Mouse (Mus musculus) right cerebral cortex, adult 2 months (tissue): ENCODE measurements around the gene Fam135a.
"Not testable (repeated sequence)": the region's sequence is repeated elsewhere in the genome, so short reads cannot be mapped to it uniquely, and the experiment has no call there.

Experiments
- DNase-seq, 2 experiments: peaks; one replicate each; pipeline ENCODE4 v3.0.0; 2021 to 2022; ENCODE audit warnings: low spot score in 2 of 2

Gene Fam135a

DNA sequence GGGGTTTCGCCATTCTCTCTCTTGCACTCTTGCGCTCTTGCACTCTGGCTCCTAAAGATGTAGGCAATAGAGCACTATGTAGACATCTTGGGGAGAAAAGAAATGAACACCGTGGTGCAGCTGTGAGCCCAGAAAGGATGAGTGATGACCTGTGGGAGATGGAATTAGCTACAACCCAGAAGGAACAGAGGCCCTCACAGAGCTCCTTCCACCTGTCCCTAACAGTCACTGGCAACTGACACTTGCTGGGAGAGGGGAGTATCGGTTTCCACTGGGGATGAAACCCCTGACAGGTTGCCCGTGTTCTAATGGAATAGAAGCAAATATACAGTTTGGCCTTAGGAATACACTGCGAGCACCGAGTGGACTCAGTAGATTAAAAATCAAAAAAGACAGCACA lies 31.3 kb downstream of the Fam135a start:
- no peak for DNase-seq

DNA sequence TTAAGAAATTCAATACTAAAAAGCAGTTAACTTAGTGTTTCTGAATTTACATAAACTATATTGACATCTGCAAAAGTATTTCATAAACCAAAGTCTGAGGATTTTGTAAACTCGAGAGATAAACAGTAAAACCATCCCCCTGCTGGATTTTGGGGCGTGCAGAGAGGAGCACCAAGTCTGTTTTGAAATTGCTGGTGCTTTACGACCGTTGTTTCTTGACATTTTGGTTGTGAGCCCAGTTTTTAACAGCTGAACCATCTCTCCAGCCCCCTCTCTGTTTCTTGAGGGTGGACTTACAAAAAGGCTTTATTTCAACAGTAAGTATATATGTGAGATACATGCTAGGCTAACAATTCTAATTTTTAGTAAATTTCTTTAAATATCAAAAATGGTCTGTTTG lies 33.4 kb downstream of the Fam135a start:
- DNase-seq = no peak

DNA sequence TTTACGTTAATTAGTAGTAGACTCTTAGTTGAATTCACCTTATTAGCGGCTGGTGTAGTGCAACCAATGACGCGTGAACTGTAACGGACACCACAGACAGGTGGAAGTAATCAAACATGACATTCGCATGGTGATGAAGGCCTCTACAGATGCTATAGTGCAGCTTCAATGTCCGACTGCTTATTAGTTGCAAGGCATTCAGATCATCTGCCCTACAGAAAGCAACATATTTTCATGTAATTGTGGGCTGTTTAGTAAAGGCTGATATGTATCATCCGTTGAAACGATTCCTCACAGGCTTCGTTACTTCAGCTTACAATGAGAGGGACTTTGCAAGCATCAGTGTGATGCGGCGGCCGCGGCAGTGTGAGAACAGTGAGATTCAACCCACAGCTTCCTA lies 44.4 kb downstream of the Fam135a start:
- no peak for DNase-seq

DNA sequence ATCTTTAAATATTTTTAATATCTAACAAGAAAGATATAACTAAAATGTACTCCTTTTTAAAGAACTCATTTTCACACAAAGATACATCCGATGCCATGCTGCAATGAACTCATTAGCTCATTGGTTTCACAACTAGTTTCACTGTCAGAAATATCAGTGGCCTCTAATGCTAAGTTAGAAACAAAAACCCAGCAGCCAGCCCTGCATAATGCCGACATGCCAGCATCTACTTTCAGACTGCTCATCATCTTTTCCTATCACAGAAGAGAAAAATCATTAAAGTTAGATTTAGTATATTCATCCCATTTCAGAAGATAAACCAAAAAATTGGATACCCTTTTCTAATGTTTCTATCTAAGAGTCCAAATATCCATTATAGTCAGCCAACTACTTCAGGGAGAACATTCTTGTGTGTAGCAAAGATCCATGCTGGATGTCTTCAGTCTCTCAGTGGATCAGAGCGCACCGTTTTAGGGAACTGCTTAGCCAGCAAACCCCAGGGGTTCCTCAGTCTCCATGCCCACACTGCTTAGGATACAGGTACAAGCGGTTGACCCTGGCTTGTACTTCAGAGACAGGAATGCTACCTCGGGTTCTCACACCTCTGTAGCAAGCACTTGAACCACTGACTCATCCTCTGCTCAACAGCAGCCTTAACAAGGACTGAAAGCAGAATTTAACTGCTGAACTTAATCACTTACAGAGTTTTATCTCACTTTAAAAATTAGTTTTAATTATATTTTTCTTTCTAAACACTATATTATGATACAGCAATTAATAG lies 53.2 kb downstream of the Fam135a start:
- no peak for DNase-seq

- no peak for DNase-seq
Observed at GRCm38 (mm10) chr1:24045627-24046026, 54.5 kb downstream of the Fam135a start.

DNA sequence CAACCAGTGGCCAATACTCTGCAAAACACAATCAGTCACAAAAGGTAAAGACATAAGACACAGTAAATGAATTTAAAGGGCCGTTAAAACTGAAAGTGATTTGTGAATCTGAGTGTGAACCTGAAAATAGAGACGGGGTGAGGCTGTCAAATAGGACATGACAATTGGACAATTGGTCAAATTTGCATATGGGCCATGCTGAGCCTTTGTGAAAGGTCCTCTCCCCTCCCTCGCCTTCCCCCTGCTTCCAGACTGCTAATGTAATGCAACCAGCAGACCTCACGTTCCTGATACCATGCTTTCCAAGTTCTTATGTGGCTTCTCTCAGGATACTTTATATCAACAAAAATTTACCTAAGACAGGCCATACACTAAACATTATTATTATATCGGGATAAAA lies 57.1 kb downstream of the Fam135a start:
- DNase-seq = no peak

DNA sequence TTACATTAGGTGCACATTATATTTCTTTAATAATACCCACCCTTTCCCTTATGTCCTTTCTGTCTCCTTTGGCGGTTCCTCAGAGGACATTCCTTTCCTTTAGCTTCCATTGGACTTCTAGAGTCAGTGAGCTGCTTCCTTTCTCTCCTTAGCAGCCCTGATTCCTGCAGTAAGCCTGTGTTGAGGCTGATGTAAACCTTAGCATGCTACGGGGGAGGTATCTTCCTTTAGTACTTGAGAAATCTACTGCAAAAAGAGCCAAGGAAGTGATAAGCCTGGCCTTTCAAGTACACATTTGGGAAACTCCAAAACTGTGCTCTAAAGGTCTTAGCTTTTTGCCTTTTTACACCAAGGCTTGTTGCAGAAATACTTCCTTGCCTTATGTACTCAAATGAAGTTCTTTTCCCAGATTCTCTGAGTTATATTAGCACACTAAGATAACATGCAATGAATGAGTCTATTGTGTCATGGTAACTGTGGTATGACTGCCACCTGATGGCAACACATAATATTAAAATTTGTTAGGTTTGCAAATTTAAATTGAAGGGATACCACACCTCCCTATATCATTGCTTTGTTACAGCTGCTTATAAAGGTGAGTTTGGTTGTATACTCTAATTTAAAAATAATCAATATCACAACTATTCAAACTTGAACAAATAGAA lies 66.2 kb downstream of the Fam135a start:
- no peak for DNase-seq

DNA sequence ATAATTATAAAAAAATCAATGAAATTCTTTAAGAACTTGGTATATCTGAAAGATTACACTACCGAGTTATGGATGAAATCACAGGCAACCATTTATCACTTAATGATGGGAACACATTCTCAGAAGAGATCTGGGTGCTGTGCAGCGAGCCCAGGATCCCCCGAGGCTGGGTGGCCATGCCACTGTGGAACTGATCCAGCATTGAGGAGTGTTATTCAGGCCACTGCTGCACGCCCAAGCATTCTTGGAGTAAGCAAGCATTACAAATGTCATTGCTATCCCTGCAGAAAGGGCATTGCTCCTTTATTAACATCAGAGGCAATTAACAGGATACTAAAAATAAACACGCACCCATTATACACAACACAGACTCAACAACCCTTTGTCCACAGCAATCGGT lies 89.3 kb downstream of the Fam135a start:
- no peak for DNase-seq

- DNase-seq = no peak
Observed at GRCm38 (mm10) chr1:24010016-24010415, 90.1 kb downstream of the Fam135a start.

DNA sequence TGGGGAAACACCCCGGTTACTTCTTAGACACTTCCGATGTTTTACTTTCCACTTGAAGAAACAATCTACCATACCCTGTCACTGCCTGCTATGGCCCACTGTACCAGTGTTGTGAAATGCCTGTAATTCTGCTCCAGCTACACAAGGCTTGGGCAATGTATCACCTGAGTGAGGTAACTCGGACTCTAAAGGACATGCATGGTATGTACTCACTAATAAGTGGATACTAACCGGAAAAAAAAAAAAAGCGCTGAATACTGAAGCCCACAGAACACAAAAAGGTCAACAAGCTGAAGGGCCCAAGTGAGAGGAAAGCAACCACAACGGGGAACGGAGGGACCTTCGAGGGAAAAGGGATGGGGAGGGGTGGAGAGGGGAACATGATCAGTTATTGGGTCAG lies 92.5 kb downstream of the Fam135a start:
- DNase-seq = no peak

DNA sequence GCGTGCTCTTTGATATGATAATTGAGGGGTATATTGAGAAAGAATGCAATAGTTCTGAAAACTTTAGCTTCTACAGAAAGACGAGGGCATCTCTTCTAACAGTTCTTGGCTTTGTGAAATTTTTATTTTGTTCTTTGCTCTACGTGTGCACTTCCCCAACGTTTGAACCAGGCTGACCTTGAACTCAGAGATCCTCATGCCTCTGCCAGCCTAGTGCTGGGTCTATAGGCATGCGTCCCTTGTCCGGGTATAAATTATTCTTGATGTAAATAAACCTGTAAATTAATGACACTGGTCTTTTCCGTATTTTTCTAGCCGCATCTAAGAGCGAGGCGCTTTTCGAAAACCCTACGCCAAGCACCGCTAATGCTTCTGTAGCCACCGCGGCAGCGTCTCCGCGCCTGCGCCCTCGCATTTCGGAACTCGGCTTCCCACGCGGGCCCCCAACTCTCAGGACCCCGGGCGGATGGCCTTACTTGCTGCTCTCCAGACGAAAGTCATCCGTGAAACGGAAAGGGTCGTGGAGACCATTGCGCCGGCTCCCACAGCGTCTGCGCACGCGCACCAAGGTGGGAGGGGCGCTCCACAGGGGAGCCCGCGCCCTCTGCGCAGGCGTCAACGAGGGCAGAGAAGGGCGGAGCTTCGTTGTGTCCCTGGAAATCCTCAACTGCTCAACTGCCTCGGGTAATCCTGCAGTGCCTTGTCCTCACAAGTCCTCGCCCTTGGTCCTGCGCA lies 94.9 kb downstream of the Fam135a start, which contains the start of gene Sdhaf4:
Gene Sdhaf4, minus strand, starts transcription at position 587 of the 735 bp plus-strand sequence.
- DNase-seq = peak; percentile 89 to 92

GRCm38 (mm10) chr1:23999318-23999717 lies 100.8 kb downstream of the Fam135a start:
- DNase-seq = no peak

DNA sequence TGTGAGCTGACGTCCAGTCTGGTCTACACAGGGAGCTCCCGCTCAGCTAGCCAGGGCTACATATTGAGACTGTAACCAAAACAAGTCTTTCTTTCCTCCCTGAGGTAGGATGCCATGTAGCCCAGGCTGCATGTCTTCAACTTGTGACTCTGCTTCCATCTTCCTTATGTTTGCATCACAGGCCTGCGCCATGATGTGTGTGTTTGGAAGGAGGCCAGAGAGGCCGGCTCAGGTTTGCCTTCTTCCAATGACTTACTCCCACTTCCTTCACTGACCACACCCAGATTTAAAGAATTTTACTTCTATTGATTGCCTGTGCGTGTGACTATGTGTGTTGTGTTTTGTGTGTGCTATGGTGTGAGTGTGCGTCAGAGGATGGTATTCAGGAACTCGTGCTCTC lies 101.3 kb downstream of the Fam135a start:
- DNase-seq = no peak

DNA sequence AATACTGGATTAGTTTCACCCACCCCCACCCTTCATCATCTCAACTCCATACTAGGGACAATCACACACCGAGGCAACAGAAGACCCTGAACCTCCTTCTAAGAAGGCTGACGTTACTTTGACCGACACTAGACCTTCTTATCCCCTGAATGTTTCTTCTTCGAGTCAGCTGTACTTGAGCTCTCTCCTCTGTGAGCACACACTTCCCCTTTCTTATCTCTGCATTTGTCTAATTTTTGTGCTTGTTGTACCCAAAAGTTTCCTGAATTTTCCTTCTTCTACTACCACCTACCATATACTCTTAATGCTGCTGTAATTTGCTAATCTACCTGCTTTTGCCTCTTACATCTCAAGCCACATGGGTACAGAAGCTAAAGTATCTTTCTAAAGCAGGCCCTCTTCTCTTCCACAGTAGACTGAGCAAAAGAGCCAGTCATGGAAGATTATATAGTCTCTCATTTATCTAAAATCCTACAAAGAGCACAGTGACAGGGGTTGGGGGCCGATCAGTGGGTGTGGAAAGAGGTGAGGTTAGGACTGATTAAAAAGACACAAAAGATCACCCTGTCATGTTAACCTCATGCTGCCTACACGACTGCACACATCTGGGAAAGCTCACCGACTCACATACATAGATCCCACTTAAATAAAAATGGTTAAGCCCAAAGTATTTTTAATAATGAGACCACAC lies 101.9 kb downstream of the Fam135a start:
- DNase-seq = no peak

DNA sequence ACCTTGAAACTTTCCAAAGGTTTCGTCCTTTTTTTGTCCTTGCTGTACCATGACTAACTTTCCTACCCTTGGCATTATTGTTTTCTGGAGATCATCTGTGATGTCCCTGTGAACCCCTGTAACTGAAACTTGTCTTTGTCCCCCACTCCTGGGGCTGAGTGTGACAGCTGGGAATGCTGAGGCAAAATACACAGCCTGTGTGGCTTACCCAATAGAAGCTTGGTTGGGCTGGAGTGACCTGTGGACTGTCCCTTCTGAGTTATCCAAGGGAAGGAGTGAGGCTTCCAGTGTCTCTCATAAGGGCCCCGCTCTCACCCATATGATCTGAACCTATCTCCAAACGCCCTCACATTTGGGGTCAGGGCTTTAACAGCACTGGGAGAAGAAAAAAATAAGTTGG lies 102.6 kb downstream of the Fam135a start:
- no peak for DNase-seq

GRCm38 (mm10) chr1:23995420-23995819 lies 104.7 kb downstream of the Fam135a start:
- DNase-seq = no peak

- DNase-seq = no peak
Observed at GRCm38 (mm10) chr1:23983118-23983517, 117.0 kb downstream of the Fam135a start.

GRCm38 (mm10) chr1:23978281-23978680 lies 121.9 kb downstream of the Fam135a start:
- DNase-seq = peak; percentile 40 to 64

GRCm38 (mm10) chr1:23971159-23971558 lies 129.0 kb downstream of the Fam135a start:
- not testable (repeated sequence) for DNase-seq

DNA sequence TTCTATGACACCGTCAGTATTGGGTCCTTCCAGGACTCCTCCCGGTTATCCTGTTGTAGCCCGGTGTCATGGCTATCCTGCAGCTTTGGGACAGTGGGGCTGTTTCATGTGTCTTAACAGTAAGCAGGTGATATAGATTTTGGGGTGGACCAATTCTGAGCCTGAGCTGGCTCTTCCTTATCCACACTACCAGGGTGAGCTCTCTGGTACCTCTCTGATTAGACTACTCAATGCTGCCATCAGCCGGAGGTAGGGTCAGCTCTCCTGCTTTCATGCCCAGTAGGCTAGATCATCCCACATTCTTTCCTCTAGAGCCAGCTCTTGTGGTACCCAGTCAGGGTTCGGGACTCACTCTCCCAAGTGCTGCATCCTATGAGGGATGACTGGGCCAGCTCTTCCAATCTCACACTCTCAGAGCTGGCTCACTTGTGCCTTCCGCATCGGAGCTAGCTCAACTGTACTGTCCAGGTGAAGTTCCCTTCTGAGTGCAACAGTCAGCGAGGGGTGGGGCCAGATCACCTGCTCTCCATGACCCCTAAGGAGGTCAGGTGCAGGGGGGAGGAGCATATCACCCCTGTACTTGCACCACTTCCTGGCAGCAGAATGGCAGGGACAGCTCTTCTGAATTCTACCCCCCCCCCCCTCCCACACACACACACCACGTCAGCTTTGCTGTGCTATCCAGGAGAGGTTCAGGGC lies 132.0 kb downstream of the Fam135a start:
- no peak for DNase-seq

GRCm38 (mm10) chr1:23966226-23966625 lies 133.9 kb downstream of the Fam135a start:
- DNase-seq = no peak
